Mouse (Mus musculus): ENCODE measurements at regions not wholly inside any gene's neighbourhood (a gene's known extent, or its start where the extent isn't known, plus 50 kb on each side); places are given as distances from the start of the nearest gene placed in this dataset.

GRCm38 (mm10) chr15:93879006-93879405, 283.3 kb upstream of the Prickle1 start:
- Histone ChIP-seq H3K4me3 (replicated peaks; ENCODE audit: low read length) (no peak overlapping the region), H3K9me3 (ENCODE audit: low read length) (peaks cover 11% of the 10 kb centered on the region), H3K36me3 (ENCODE audit: insufficient read depth, low read length) (no peaks in the 10 kb centered on the region), H3K27me3 (ENCODE audit: insufficient read depth, low read length) (no peaks in the 10 kb centered on the region), H3K4me1 (replicated peaks; ENCODE audit: low read depth, low read length) (no peaks in the 10 kb centered on the region)
- TF ChIP-seq NANOG (IDR thresholded peaks at IDR 0.05; ENCODE audit: borderline replicate concordance, low read length), result no peak
- TF ChIP-seq POU5F1 (IDR thresholded peaks at IDR 0.05; ENCODE audit: borderline replicate concordance, low read length), result no peak

- TF ChIP-seq CTCF (conservative IDR thresholded peaks at IDR 0.05; ENCODE audit: low read length), result no peak
- Histone ChIP-seq H3K36me3 (ENCODE audit: insufficient read depth, low read length) (no peaks in the 10 kb centered on the region), H3K4me1 (replicated peaks; ENCODE audit: low read depth, low read length) (no peaks in the 10 kb centered on the region), H3K4me3 (replicated peaks; ENCODE audit: low read length) (no peak overlapping the region), H3K9me3 (ENCODE audit: low read length) (peaks cover 17% of the 10 kb centered on the region), H3K27me3 (ENCODE audit: insufficient read depth, low read length) (no peaks in the 10 kb centered on the region)
Measured at GRCm38 (mm10) chr15:93876335-93876734, 280.6 kb upstream of the Prickle1 start.

GRCm38 (mm10) chr15:93875685-93876084, 280.0 kb upstream of the Prickle1 start:
- Histone ChIP-seq H3K27me3 (ENCODE audit: insufficient read depth, low read length) (no peaks in the 10 kb centered on the region), H3K36me3 (ENCODE audit: insufficient read depth, low read length) (no peaks in the 10 kb centered on the region), H3K4me1 (replicated peaks; ENCODE audit: low read depth, low read length) (no peaks in the 10 kb centered on the region), H3K4me3 (replicated peaks; ENCODE audit: low read length) (no peak overlapping the region), H3K9me3 (ENCODE audit: low read length) (peaks cover 17% of the 10 kb centered on the region)
- no peak for TF ChIP-seq CTCF (conservative IDR thresholded peaks at IDR 0.05; ENCODE audit: low read length)
- no peak for TF ChIP-seq NANOG (IDR thresholded peaks at IDR 0.05; ENCODE audit: borderline replicate concordance, low read length)
- TF ChIP-seq POU5F1 (IDR thresholded peaks at IDR 0.05; ENCODE audit: borderline replicate concordance, low read length), result no peak

GRCm38 (mm10) chr15:93874206-93874605, 278.5 kb upstream of the Prickle1 start:
- TF ChIP-seq CTCF (conservative IDR thresholded peaks at IDR 0.05; ENCODE audit: low read length) (no peak), NANOG (IDR thresholded peaks at IDR 0.05; ENCODE audit: borderline replicate concordance, low read length) (no peak), POU5F1 (IDR thresholded peaks at IDR 0.05; ENCODE audit: borderline replicate concordance, low read length) (no peak)
- H3K27me3 ChIP-seq (ENCODE audit: insufficient read depth, low read length), result no peaks in the 10 kb centered on the region

GRCm38 (mm10) chr15:93857336-93857901, 261.7 kb upstream of the Prickle1 start:
- Histone ChIP-seq H3K27me3 (ENCODE audit: insufficient read depth, low read length) (no peaks in the 10 kb centered on the region), H3K4me1 (replicated peaks; ENCODE audit: low read depth, low read length) (no peaks in the 10 kb centered on the region), H3K36me3 (ENCODE audit: insufficient read depth, low read length) (no peaks in the 10 kb centered on the region), H3K9me3 (ENCODE audit: low read length) (no peaks in the 10 kb centered on the region), H3K4me3 (replicated peaks; ENCODE audit: low read length) (no peak overlapping the region)
- no peak for TF ChIP-seq NANOG (IDR thresholded peaks at IDR 0.05; ENCODE audit: borderline replicate concordance, low read length)
- no peak for TF ChIP-seq CTCF (conservative IDR thresholded peaks at IDR 0.05; ENCODE audit: low read length)
- TF ChIP-seq POU5F1 (IDR thresholded peaks at IDR 0.05; ENCODE audit: borderline replicate concordance, low read length), result no peak

More at GRCm38 (mm10) chr15:93874206-93874605, 278.5 kb upstream of the Prickle1 start:
- no peak overlapping the region for H3K4me3 ChIP-seq (replicated peaks; ENCODE audit: low read length)
- peaks cover 17% of the 10 kb centered on the region for H3K9me3 ChIP-seq (ENCODE audit: low read length)
- no peaks in the 10 kb centered on the region for H3K4me1 ChIP-seq (replicated peaks; ENCODE audit: low read depth, low read length)
- H3K36me3 ChIP-seq (ENCODE audit: insufficient read depth, low read length), result no peaks in the 10 kb centered on the region

- no peaks in the 10 kb centered on the region for H3K4me1 ChIP-seq (replicated peaks; ENCODE audit: low read depth, low read length)
Measured at GRCm38 (mm10) chr15:93853221-93853620, 257.5 kb upstream of the Prickle1 start.

GRCm38 (mm10) chr15:93852126-93852525, 256.4 kb upstream of the Prickle1 start:
- Histone ChIP-seq H3K9me3 (ENCODE audit: low read length) (peaks cover 15% of the 10 kb centered on the region), H3K4me1 (replicated peaks; ENCODE audit: low read depth, low read length) (no peaks in the 10 kb centered on the region), H3K27me3 (ENCODE audit: insufficient read depth, low read length) (no peaks in the 10 kb centered on the region), H3K36me3 (ENCODE audit: insufficient read depth, low read length) (no peaks in the 10 kb centered on the region), H3K4me3 (replicated peaks; ENCODE audit: low read length) (no peak overlapping the region)
- no peak for TF ChIP-seq CTCF (conservative IDR thresholded peaks at IDR 0.05; ENCODE audit: low read length)
- no peak for TF ChIP-seq POU5F1 (IDR thresholded peaks at IDR 0.05; ENCODE audit: borderline replicate concordance, low read length)
- no peak for TF ChIP-seq NANOG (IDR thresholded peaks at IDR 0.05; ENCODE audit: borderline replicate concordance, low read length)

More at GRCm38 (mm10) chr15:93853221-93853620, 257.5 kb upstream of the Prickle1 start:
- peaks cover 4% of the 10 kb centered on the region for H3K9me3 ChIP-seq (ENCODE audit: low read length)
- H3K36me3 ChIP-seq (ENCODE audit: insufficient read depth, low read length), result no peaks in the 10 kb centered on the region
- H3K4me3 ChIP-seq (replicated peaks; ENCODE audit: low read length), result no peak overlapping the region
- no peak for TF ChIP-seq CTCF (conservative IDR thresholded peaks at IDR 0.05; ENCODE audit: low read length)
- no peak for TF ChIP-seq POU5F1 (IDR thresholded peaks at IDR 0.05; ENCODE audit: borderline replicate concordance, low read length)
- TF ChIP-seq NANOG (IDR thresholded peaks at IDR 0.05; ENCODE audit: borderline replicate concordance, low read length), result no peak
- no peaks in the 10 kb centered on the region for H3K27me3 ChIP-seq (ENCODE audit: insufficient read depth, low read length)

- Histone ChIP-seq H3K36me3 (ENCODE audit: insufficient read depth, low read length) (no peaks in the 10 kb centered on the region), H3K4me1 (replicated peaks; ENCODE audit: low read depth, low read length) (no peaks in the 10 kb centered on the region), H3K4me3 (replicated peaks; ENCODE audit: low read length) (no peak overlapping the region), H3K9me3 (ENCODE audit: low read length) (peaks cover 20% of the 10 kb centered on the region), H3K27me3 (ENCODE audit: insufficient read depth, low read length) (no peaks in the 10 kb centered on the region)
- TF ChIP-seq POU5F1 (IDR thresholded peaks at IDR 0.05; ENCODE audit: borderline replicate concordance, low read length), result no peak
- no peak for TF ChIP-seq NANOG (IDR thresholded peaks at IDR 0.05; ENCODE audit: borderline replicate concordance, low read length)
- no peak for TF ChIP-seq CTCF (conservative IDR thresholded peaks at IDR 0.05; ENCODE audit: low read length)
Measured at GRCm38 (mm10) chr15:93850388-93850787, 254.7 kb upstream of the Prickle1 start.

GRCm38 (mm10) chr15:93848830-93849229, 253.1 kb upstream of the Prickle1 start:
- peaks cover 20% of the 10 kb centered on the region for H3K9me3 ChIP-seq (ENCODE audit: low read length)
- H3K36me3 ChIP-seq (ENCODE audit: insufficient read depth, low read length), result no peaks in the 10 kb centered on the region
- TF ChIP-seq POU5F1 (IDR thresholded peaks at IDR 0.05; ENCODE audit: borderline replicate concordance, low read length) (no peak), CTCF (conservative IDR thresholded peaks at IDR 0.05; ENCODE audit: low read length) (no peak), NANOG (IDR thresholded peaks at IDR 0.05; ENCODE audit: borderline replicate concordance, low read length) (no peak)

More at GRCm38 (mm10) chr15:93848830-93849229, 253.1 kb upstream of the Prickle1 start:
- no peak overlapping the region for H3K4me3 ChIP-seq (replicated peaks; ENCODE audit: low read length)
- no peaks in the 10 kb centered on the region for H3K27me3 ChIP-seq (ENCODE audit: insufficient read depth, low read length)
- H3K4me1 ChIP-seq (replicated peaks; ENCODE audit: low read depth, low read length), result no peaks in the 10 kb centered on the region

All from E14TG2a.4 (cell line).